Mouse (Mus musculus) spleen, postnatal 36 days (tissue): ENCODE results near the gene Pex6.

Experiments used
- DNase-seq, 2 experiments: peaks; one replicate each; pipeline ENCODE4 v3.0.0; 2022; ENCODE audit warnings: low spot score in 2 of 2, mixed read lengths in 1 of 2

Gene Pex6

GRCm38 (mm10) chr17:46774131-46774472 lies 62.8 kb downstream of the Pex6 start:
- no peak for DNase-seq

GRCm38 (mm10) chr17:46775070-46775469 lies 63.8 kb downstream of the Pex6 start:
- no peak for DNase-seq
